Mouse (Mus musculus) testis, adult 10 weeks (tissue): ENCODE measurements around the gene Rev3l. TPM values are rescaled to one million over a fixed set of nuclear protein-coding genes. Genes with fewer than 3 reads are reported as not detected.

Experiments used
- polyA plus RNA-seq: library from polyadenylated mRNA; stranded (reverse); fragments of 350-450 nt; fragmentation: Illumina TruSeq; extraction: RNeasy Lipid Tissue Mini Kit (QIAGEN cat#74804); gene quantifications from one replicate; pipeline ENCODE4 v1.2.3, GENCODE M21; 2014; ENCODE audit warnings: low read depth, low replicate concordance

Rev3l gene
- 108 TPM for polyA plus RNA-seq

DNA sequence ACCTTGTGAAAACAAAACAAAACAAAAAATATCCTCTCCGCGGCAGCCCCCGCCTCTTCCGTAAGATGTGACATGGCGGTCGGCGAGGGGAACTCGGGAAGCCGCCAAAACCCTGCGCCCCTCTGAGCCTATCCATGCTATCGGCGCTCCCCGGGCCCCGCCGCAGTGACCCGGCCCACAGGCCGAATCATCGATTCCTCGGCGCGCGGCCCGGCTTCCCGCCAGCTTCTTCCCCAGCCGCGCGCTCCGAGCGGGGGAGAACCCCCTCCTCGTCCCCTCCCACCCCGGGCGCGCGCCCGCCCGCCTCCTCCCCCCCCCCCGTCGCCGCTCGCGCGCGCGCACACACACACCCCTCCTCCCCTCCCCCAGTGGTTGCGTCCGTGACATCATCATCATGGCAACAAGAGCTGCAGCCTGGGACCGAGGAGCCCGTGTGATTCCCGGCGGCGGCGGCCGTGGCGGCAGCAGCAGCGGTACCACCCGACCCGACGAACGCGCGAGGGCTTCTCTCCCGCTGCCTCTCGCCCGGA is at the start of gene Rev3l:
Gene Rev3l, plus strand, starts transcription at position 383 of the 530 bp plus-strand sequence.

GRCm38 (mm10) chr10:39898874-39899371 is 167.0 kb downstream of the Rev3l start, which contains the start of gene Mfsd4b4:
Gene Mfsd4b4 (minus strand): TSS chr10:39899238.

Other genes with a start within 250 kb of the Rev3l start
- gene Traf3ip2, start 119.2 kb upstream of the Rev3l start, polyA plus RNA-seq = 0.87 TPM
- gene Mfsd4b4, start 167.1 kb downstream of the Rev3l start, polyA plus RNA-seq = 6.6 TPM
- gene Mfsd4b2, start 194.8 kb downstream of the Rev3l start, polyA plus RNA-seq = not detected
- gene Mfsd4b3, start 228.0 kb downstream of the Rev3l start, polyA plus RNA-seq = 0.22 TPM